Mouse (Mus musculus) lung, embryonic 14.5 days (tissue): ENCODE measurements around the gene Dicer1. TPM values are rescaled to one million over a fixed set of nuclear protein-coding genes. Genes with fewer than 3 reads are reported as not detected.

Source experiments
- ATAC-seq: fragments of 200-750 bp; cut with Nextera tagmentation; 2 replicates; pipeline ENCODE4 v1.8.0; 2017; ENCODE audit warnings: mild to moderate bottlenecking, moderate TSS enrichment, moderate library complexity; ENCODE audit not compliant: insufficient read depth
- DNase-seq: peaks from one replicate; pipeline ENCODE4 v3.0.0-alpha.2; 2015
- H3K27ac ChIP-seq: fragments of 300-500 bp; sonication (generic); 2 replicates; pipeline ENCODE4 v1.5.1; 2014; ENCODE audit warnings: low read depth, mild to moderate bottlenecking, moderate library complexity
- H3K27me3 ChIP-seq: fragments of 300-500 bp; sonication (generic); 2 replicates; pipeline ENCODE4 v1.6.1; 2014; ENCODE audit warnings: low read length, control low read depth; ENCODE audit not compliant: insufficient read depth
- H3K36me3 ChIP-seq: fragments of 300-500 bp; sonication (generic); 2 replicates; pipeline ENCODE4 v1.6.1; 2014; ENCODE audit warnings: control low read depth; ENCODE audit not compliant: insufficient read depth
- H3K4me1 ChIP-seq: fragments of 300-500 bp; sonication (generic); 2 replicates; pipeline ENCODE4 v1.6.1; 2014; ENCODE audit warnings: antibody characterized with exemption, control low read depth; ENCODE audit not compliant: insufficient read depth
- H3K4me2 ChIP-seq: fragments of 300-500 bp; sonication (generic); 2 replicates; pipeline ENCODE4 v1.6.1; 2014; ENCODE audit warnings: mild to moderate bottlenecking
- H3K4me3 ChIP-seq: fragments of 300-500 bp; sonication (generic); 2 replicates; pipeline ENCODE4 v1.5.1; 2014; ENCODE audit warnings: low read depth, low read length
- H3K9ac ChIP-seq: fragments of 300-500 bp; sonication (generic); 2 replicates; pipeline ENCODE4 v1.6.1; 2014
- H3K9me3 ChIP-seq: fragments of 300-500 bp; sonication (generic); 2 replicates; pipeline ENCODE4 v1.6.1; 2016; ENCODE audit warnings: low read depth, low read length, control low read depth
- CTCF ChIP-seq: IDR thresholded peaks from 2 replicates; pipeline ENCODE4 v1.5.1; 2016; ENCODE audit warnings: antibody characterized with exemption, low read depth
- WGBS: fragments of 180-500 bp; shearing (Covaris S2); extraction: QIAGEN DNeasy Blood & Tissue Kit; methylation state at CpG from one replicate; pipeline ENCODE4 v1.1.7; 2014; 5-methylcytosine and 5-hydroxymethylcytosine counted together
- polyA plus RNA-seq: library from polyadenylated mRNA; unstranded; fragments of >200 nt; fragmentation: Nextera tagmentation; extraction: Ambion mirVana; gene quantifications from 2 replicates; pipeline ENCODE4 v1.2.1, GENCODE M21; 2014

Gene Dicer1
- polyA plus RNA-seq, 1 experiment from 2014 or later = 23.4 TPM

DNA sequence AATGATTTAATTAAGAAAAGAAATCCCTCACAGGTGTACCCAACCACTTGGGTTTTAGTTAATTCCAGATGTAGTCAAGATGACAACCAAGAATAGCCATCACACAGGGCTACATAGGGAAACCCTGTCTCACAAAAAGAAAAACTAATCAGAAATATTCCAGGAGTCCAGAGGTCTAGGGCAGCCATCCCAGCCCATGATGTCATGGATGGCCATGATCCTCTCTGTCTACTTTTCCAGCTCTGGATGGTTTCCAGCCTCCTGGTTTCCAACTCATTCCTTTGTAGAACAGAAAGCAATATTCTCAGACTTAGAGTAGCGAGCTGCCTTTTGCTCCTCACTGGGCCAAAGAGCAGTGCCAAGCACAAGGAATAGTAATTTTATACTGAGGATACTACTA lies 110.8 kb downstream of the Dicer1 start:
- no peak for ATAC-seq
- Histone ChIP-seq H3K9me3 (no peaks in the 10 kb centered on the region), H3K27ac (no peak overlapping the region), H3K4me3 (no peak overlapping the region), H3K4me1 (0 out of 2 replicates have a peak, but pooled peaks cover 10% of the 10 kb centered on the region), H3K27me3 (peaks cover 18% of the 10 kb centered on the region), H3K36me3 (no peaks in the 10 kb centered on the region), H3K9ac (no peak overlapping the region), H3K4me2 (no peak overlapping the region)
- no peak for DNase-seq
- no peak for TF ChIP-seq CTCF
- 91% methylated on average over 1 of the region's 1 CpGs for WGBS

DNA sequence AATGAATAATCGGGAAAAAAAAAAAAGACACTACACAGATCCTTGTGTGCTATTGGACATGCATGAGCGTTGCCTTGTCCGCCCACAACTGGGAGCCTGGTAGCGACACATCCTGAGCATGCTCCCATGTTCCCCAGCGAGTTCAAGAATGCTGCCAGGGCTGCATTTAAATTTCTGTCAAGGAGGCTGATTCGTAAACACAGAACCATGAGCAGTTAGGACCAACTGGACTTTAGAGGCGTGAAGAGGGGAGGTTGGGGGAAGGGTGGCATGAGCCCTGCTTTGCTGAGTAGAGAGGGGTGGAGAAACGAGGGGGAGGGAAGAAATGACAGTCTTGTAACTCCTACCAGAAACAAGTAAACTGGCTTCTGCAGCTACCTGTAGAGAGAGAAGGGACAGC lies 113.6 kb downstream of the Dicer1 start:
- no peak overlapping the region for H3K4me3 ChIP-seq
- H3K27ac ChIP-seq = no peak overlapping the region
- H3K36me3 ChIP-seq = no peaks in the 10 kb centered on the region
- TF ChIP-seq CTCF = no peak
- no peaks in the 10 kb centered on the region for H3K9me3 ChIP-seq
- no peak overlapping the region for H3K9ac ChIP-seq
- peaks cover 18% of the 10 kb centered on the region for H3K27me3 ChIP-seq
- H3K4me2 ChIP-seq = peak overlapping the region; percentile 29
- H3K4me1 ChIP-seq = 0 out of 2 replicates have a peak, but pooled peaks cover 10% of the 10 kb centered on the region
- ATAC-seq = no peak
- peak; percentile 44 for DNase-seq
- 27% methylated on average over 8 of the region's 8 CpGs for WGBS

Other genes with a start within 250 kb of the Dicer1 start
- gene Clmn, start 113.1 kb upstream of the Dicer1 start, polyA plus RNA-seq = 2.1 and 2.8 TPM in 2 replicates